8 mouse cellular contexts compared by ENCODE assay signal in genomic region chr5:117120489-117121466, GRCm38 (mm10). TPM values are rescaled to one million over a fixed set of nuclear protein-coding genes. Genes with fewer than 3 reads are reported as not detected.
DNase-seq lines count a peak whose midpoint lies in the region; ATAC-seq and TF ChIP-seq lines count a peak whose summit lies in the region.

No protein-coding gene starts in this region.

- H3K4me1 ChIP-seq in forebrain, postnatal 0 days (ENCODE audit: insufficient read depth), result peaks cover 6% of the 10 kb centered on the region; the same call in 1 of the 2 replicates
- peaks cover 15% of the 10 kb centered on the region for H3K4me1 ChIP-seq in limb, embryonic 12.5 days (replicated peaks)
- peaks cover 29% of the 10 kb centered on the region for H3K4me1 ChIP-seq in neural tube, embryonic 13.5 days (replicated peaks)

- H3K9me3 ChIP-seq in forebrain, postnatal 0 days (ENCODE audit: low read length), result no peaks in the 10 kb centered on the region
- H3K9me3 ChIP-seq in limb, embryonic 12.5 days, result no peaks in the 10 kb centered on the region
- H3K9me3 ChIP-seq in neural tube, embryonic 13.5 days, result no peaks in the 10 kb centered on the region

- peak; percentile 30 for DNase-seq in kidney, adult 18-20 months
- DNase-seq in kidney, adult 9 months, result no peak
- peak; percentile 26 for DNase-seq in adipocyte (ENCODE audit: low spot score)
- peak; percentile 16 for DNase-seq in forebrain, postnatal 0 days
- DNase-seq in right cerebral cortex, postnatal 25 days, result no peak
- DNase-seq in frontal cortex, postnatal 36 days (ENCODE audit: low spot score in 2 of 2), result no peak

- peak overlapping the region; percentile 96 for H3K4me2 ChIP-seq in forebrain, postnatal 0 days (ENCODE audit: low read depth)
- H3K4me2 ChIP-seq in limb, embryonic 12.5 days, result peak overlapping the region; percentile 90
- peak overlapping the region; percentile 96 for H3K4me2 ChIP-seq in neural tube, embryonic 13.5 days

- peaks cover 6% of the 10 kb centered on the region; the same call in 1 of the 2 replicates for H3K27me3 ChIP-seq in forebrain, postnatal 0 days (ENCODE audit: insufficient read depth, low read length)
- peaks cover 25% of the 10 kb centered on the region for H3K27me3 ChIP-seq in limb, embryonic 12.5 days
- peaks cover 9% of the 10 kb centered on the region for H3K27me3 ChIP-seq in neural tube, embryonic 13.5 days

- H3K9ac ChIP-seq in forebrain, postnatal 0 days, result peak overlapping the region; percentile 54
- peak overlapping the region; percentile 69 for H3K9ac ChIP-seq in limb, embryonic 12.5 days (replicated peaks)
- H3K9ac ChIP-seq in neural tube, embryonic 13.5 days, result peak overlapping the region; percentile 78

- no peak overlapping the region for H3K27ac ChIP-seq in forebrain, postnatal 0 days (ENCODE audit: low read depth, low read length)
- H3K27ac ChIP-seq in limb, embryonic 12.5 days, result no peak overlapping the region
- no peak overlapping the region for H3K27ac ChIP-seq in neural tube, embryonic 13.5 days (replicated peaks)

- peak overlapping the region; percentile 77 for H3K4me3 ChIP-seq in forebrain, postnatal 0 days (ENCODE audit: low read depth, low read length)
- H3K4me3 ChIP-seq in limb, embryonic 12.5 days (replicated peaks), result peak overlapping the region; percentile 72
- H3K4me3 ChIP-seq in neural tube, embryonic 13.5 days, result peak overlapping the region; percentile 73

- ATAC-seq in forebrain, postnatal 0 days, result peak; percentile 5
- peak; percentile 22; the same call in 1 of the 2 replicates for ATAC-seq in limb, embryonic 12.5 days (ENCODE audit: insufficient number of reproducible peaks, insufficient read depth, low FRiP score, low TSS enrichment, low read depth)
- peak; percentile 54 for ATAC-seq in neural tube, embryonic 13.5 days (ENCODE audit: low read depth)

- WGBS in forebrain, postnatal 0 days, result 2% methylated on average over 40 of the region's 40 CpGs
- 1% methylated on average over 40 of the region's 40 CpGs for WGBS in limb, embryonic 12.5 days
- 1% methylated on average over 40 of the region's 40 CpGs for WGBS in neural tube, embryonic 13.5 days

- no peak for TF ChIP-seq CTCF in forebrain, postnatal 0 days (IDR thresholded peaks at IDR 0.05; ENCODE audit: low read depth)

- H3K36me3 ChIP-seq in forebrain, postnatal 0 days (ENCODE audit: insufficient read depth), result no peaks in the 10 kb centered on the region
- no peaks in the 10 kb centered on the region for H3K36me3 ChIP-seq in limb, embryonic 12.5 days
- no peaks in the 10 kb centered on the region for H3K36me3 ChIP-seq in neural tube, embryonic 13.5 days

RNA-seq across cellular contexts. Expression of gene Taok3, which starts 0.8 kb away (rescaled TPM):
- 37.2 TPM in 2 replicates for total RNA-seq in forebrain, postnatal 0 days (2014; rRNA removed)
- polyA plus RNA-seq in forebrain, postnatal 0 days (2015; fragmentation: Nextera tagmentation; extraction: Ambion mirVana), result 40.8 and 57.6 TPM in 2 replicates
- 8.0 and 8.5 TPM in 2 replicates for polyA plus RNA-seq in limb, embryonic 12.5 days (2016; fragmentation: Nextera tagmentation; extraction: Ambion mirVana)
- polyA plus RNA-seq in neural tube, embryonic 13.5 days (2015; fragmentation: Nextera tagmentation; extraction: Ambion mirVana), result 46.7 and 52.5 TPM in 2 replicates

RNA-seq across cellular contexts. Expression of gene Suds3, which starts 4.9 kb away (rescaled TPM):
- 83.5 and 95.9 TPM in 2 replicates for total RNA-seq in forebrain, postnatal 0 days (2014; rRNA removed)
- 75.9 and 76.4 TPM in 2 replicates for polyA plus RNA-seq in forebrain, postnatal 0 days (2015; fragmentation: Nextera tagmentation; extraction: Ambion mirVana)
- polyA plus RNA-seq in limb, embryonic 12.5 days (2016; fragmentation: Nextera tagmentation; extraction: Ambion mirVana), result 106 and 111 TPM in 2 replicates
- 91.4 and 99.7 TPM in 2 replicates for polyA plus RNA-seq in neural tube, embryonic 13.5 days (2015; fragmentation: Nextera tagmentation; extraction: Ambion mirVana)

Comparison
In these comparisons a context has a peak if more than half of its experiments do, and no peak if none do; other contexts are left out.
1. DNase-seq: peak in kidney, adult 18-20 months (single experiment), adipocyte (single experiment) and forebrain, postnatal 0 days (single experiment); none in kidney, adult 9 months (single experiment), right cerebral cortex, postnatal 25 days (single experiment) and frontal cortex, postnatal 36 days (0 of 2).
2. Peak in every context shown above with its lines, with median percentiles within 50 percentile points of each other: ATAC-seq, H3K4me2 ChIP-seq, H3K4me3 ChIP-seq and H3K9ac ChIP-seq.